Mouse (Mus musculus) neutrophil, adult 59 days (primary cell): ENCODE data around the gene Anp32e. TPM values are rescaled to one million over a fixed set of nuclear protein-coding genes. Genes with fewer than 3 reads are reported as not detected.

Source experiments
- total RNA-seq, 2 experiments: library from RNA; stranded (reverse); gene quantifications; 1 replicate in 1 of 2; 2 replicates in 1 of 2; pipeline ENCODE4 v1.2.4; 2023

Gene Anp32e
- total RNA-seq, result 10 to 100 TPM; 76.6 to 90.5 TPM

DNA sequence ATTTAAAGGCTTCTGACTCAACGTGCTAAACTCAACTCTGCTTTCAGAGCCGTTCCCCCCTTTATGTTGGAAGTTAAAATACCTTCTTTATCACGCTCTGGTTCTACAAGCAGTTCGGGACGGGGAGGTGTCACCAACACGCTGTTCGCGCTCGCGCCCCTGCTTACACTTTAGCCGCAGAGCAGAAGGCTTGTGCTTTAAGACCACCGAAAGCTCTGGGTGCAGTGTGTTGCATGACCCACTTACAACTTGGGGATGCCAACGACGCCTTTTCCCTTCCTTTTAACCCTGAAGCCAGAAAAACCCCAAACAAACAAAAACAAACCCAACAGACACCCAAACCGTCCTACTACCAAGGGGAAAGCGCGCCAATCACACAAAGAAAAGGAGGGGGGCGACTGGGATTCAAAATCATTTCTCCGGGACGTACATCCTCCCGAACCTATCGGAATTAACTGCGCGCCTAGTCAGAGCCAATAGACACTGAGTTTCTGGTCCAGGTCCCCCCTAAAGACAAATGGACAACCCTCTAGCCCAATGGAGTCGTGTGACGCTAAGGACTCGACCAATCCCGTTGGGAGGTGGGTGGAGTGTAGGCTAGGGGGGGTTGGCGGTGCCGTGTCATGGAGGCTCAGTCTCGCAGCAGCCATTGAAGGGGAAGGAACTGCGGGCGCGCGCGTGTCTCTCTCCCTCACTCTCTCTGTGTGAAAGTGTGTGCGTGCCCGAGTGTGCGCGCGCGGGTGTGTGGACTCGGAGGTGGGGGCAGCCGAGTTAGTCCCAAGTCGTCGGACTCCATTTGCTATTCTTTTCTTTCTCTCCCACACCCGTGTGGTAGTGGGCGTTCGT, at the start of gene Anp32e:
Gene Anp32e (plus strand): TSS at position 589 of the 846 bp plus-strand sequence.

DNA sequence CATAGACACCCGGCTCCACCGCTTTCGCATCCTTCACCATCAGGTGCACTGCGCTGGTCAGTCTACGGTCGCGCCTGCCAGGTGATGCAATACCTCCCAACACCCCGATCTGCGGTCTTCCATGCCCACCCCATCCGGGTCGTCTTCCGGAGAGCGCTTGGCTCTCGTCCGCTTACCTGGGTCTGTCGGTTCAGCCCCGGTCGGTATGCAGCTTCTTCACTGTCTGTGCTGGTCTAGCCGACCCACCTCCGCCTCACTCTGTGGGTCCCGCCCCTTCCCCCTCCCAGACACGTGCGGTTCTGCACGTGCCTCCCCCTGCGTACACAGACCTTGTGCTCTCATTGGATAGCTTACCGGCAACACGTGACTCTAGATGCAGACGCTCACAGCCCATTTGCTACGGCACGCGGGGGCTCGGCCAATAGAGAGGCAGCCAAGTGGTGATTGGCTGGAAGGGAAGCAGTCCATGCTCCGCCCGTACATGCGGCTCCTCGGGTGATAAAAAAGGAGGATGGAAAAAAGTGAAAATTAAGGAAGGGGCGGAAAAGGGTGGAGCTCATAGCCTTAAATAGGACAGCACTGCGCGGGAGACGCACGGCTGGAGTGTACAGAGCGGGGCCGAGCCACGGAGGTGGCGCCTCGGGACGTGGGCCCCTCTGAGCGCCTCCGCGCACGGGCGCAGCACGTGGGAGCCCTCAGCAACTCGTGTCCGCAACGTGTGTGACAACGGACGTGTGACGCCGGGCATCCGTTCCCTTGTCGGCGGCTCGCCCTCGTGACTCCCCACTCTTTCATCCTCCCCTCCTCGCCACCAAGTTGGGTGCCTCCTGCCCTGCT, 46.8 kb upstream of the Anp32e start, which contains the start of gene Ciart:
Gene Ciart (minus strand): TSS at position 273 of the 837 bp plus-strand sequence.

GRCm38 (mm10) chr3:95891211-95892065, 37.6 kb upstream of the Anp32e start, which contains the start of gene BC028528:
TSS of gene BC028528 (minus strand) at chr3:95892005.

DNA sequence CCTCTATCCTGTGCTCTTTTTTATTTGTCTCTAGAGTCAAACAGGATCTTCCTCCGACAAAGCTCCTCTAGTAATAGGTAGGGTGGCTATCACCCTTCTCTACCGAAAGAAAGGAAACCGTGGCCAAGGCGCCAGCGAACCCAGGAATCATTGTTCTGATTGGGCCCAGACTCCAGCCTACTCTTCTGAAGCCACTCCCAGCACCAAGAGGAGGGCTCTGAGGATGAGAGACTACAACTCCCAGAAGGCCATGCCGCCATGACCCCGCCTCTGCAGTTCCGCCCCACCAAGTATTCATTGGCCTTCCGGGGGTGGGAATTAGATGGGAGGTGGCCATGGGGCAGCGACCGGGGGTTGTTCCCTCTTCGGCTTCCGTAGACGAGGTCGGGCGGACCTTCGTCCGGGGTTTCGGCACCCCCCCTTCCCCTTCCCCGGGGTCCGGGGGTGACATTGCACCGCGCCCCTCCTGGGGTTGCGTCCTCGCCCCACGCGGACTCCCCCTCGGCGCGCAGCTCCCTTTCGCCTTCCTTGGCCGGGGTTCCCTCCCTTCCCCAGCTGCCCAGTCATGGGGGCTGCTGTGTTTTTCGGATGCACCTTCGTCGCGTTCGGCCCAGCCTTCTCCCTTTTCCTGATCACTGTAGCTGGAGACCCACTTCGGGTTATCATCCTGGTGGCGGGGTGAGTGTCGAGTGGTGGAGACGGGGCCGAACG, 35.3 kb upstream of the Anp32e start, which contains the start of gene Aph1a:
Gene Aph1a (plus strand): TSS at position 364 of the 711 bp plus-strand sequence.

DNA sequence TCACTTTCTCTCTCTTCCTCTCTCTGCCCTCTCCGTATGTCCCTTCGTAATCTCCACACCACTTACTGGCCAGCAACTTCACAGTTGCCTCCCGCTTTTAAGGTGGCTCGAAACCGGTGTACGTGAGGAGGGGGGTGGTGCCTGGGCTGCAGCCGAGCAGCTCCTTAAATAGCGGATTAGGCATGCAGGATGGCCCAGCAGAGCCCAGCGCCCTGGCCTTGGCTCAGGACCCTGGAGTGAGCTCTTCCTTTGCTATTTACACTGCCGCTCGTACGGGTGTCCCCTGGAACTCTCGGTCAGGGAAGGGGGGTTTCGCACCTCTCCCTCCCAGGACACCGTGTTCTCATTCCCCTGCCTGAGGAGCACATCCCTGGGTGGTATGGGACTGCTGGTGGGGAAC, 24.5 kb upstream of the Anp32e start, which contains the start of gene Car14:
Gene Car14 (minus strand): TSS at position 124 of the 400 bp plus-strand sequence.

GRCm38 (mm10) chr3:95995802-95996428, 66.9 kb downstream of the Anp32e start, which contains the start of gene Plekho1:
TSS of gene Plekho1 (minus strand) at chr3:95996001.

Other genes starting within 250 kb of the Anp32e start
- gene Adamtsl4, start 241.3 kb upstream of the Anp32e start, total RNA-seq, result 1 to 10 TPM; 3.8 to 4.1 TPM
- 1 to 10 TPM; 5.5 to 9.6 TPM for gene Ecm1, start 189.7 kb upstream of the Anp32e start, total RNA-seq
- gene Tars2, start 169.0 kb upstream of the Anp32e start, total RNA-seq, result 10 to 100 TPM; 19.9 to 21.2 TPM
- gene Rprd2, start 110.4 kb upstream of the Anp32e start, total RNA-seq, result 10 to 100 TPM; 44.0 to 56.5 TPM
- gene Prpf3, start 73.4 kb upstream of the Anp32e start, total RNA-seq, result 10 to 100 TPM; 25.2 to 27.4 TPM
- gene Mrps21, start 57.7 kb upstream of the Anp32e start, total RNA-seq, result 100 to 1,000 TPM; 115 to 129 TPM
- 10 to 100 TPM in 1 of 2 experiments, 1 to 10 TPM in 1; 8.7 to 12.9 TPM for gene Ciart, start 47.0 kb upstream of the Anp32e start, total RNA-seq
- gene BC028528, start 37.2 kb upstream of the Anp32e start, total RNA-seq, result 10 to 100 TPM; 32.4 to 37.1 TPM
- 10 to 100 TPM; 60.7 to 67.1 TPM for gene Aph1a, start 35.3 kb upstream of the Anp32e start, total RNA-seq
- gene Car14, start 24.6 kb upstream of the Anp32e start, total RNA-seq, result not detected
- gene Plekho1, start 66.8 kb downstream of the Anp32e start, total RNA-seq, result 10 to 100 TPM; 39.9 to 68.8 TPM
- 10 to 100 TPM; 16.1 to 22.9 TPM for gene Vps45, start 129.2 kb downstream of the Anp32e start, total RNA-seq
- 10 to 100 TPM; 14.0 to 20.9 TPM for gene Otud7b, start 175.3 kb downstream of the Anp32e start, total RNA-seq
- under 1 TPM in 1 of 2 experiments, not detected in 1; 0.49 TPM for gene Mtmr11, start 232.8 kb downstream of the Anp32e start, total RNA-seq
- gene Sf3b4, start 243.1 kb downstream of the Anp32e start, total RNA-seq, result 10 to 100 TPM; 45.7 to 50.8 TPM